Mouse (Mus musculus) adrenal gland, adult 18-20 months (tissue): ENCODE results near the gene Sec62. TPM values are rescaled to one million over a fixed set of nuclear protein-coding genes. Genes with fewer than 3 reads are reported as not detected.
"Not testable (repeated sequence)": the region's sequence is repeated elsewhere in the genome, so short reads cannot be mapped to it uniquely, and the experiment has no call there.

Experiments
- DNase-seq, 2 experiments: peaks; one replicate each; pipeline ENCODE4 v3.0.0; 2021 to 2022; ENCODE audit warnings: low spot score in 2 of 2
- total RNA-seq, 2 experiments: library from RNA; stranded (reverse); gene quantifications; 1 replicate in 1 of 2; 2 replicates in 1 of 2; pipeline ENCODE4 v1.2.3; 2021

Gene Sec62
- total RNA-seq, 2 experiments from 2014 or later: 93.4 to 98.8 TPM

DNA sequence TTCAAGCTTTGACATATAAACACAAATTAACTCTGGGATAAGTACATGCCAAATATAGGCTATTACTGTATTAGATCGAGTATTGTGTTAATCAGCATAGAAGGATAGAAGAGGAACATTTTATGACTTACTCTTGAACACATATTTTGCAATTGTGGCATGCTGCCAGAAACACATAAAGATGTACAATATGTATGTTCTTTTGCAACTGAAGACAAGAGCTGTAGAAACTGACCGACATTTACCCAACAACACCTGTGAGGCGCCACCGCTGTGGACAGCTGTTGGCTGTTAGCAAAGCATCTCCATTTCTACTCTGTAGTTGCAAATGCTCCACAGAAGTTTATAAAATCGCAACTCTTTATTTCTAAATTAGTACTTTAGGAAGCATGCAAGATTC, 33.4 kb downstream of the Sec62 start:
- DNase-seq: no peak

DNA sequence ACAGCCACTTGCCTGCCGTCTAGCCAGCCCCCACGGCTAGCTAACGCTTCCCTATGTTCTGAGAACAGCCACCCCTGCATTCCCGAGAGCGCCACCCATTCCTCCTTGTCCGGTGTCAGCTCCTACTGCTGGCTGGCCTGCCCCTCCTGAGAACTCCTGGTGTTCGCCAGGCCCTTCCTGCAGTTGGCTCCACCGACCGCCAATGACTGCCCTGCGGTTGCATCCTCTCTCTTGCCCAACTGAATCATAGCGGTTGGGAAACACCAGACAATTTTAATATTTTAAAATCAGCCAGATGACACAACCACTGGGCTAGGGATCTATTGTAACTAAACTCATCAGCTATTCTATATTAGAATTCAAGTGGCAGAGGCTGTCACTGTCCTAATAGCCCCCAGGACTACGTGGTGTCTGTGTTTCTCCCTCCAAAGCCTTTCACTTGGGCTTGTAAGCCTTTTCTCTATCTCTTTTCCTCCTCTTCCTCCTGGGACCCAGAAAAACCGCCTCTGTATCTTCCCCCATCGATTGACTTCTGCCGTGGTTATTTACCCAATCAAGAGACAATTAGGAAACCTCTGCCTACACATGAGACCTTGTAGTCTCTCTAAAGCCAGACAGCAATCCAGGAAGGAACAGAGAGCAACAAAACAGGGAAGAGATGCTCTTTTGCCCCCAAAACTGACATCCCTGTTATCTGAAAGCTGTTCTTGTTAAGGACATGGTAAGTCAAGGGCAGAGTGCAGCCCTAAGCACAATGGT, 39.4 kb downstream of the Sec62 start:
- DNase-seq: no peak

DNA sequence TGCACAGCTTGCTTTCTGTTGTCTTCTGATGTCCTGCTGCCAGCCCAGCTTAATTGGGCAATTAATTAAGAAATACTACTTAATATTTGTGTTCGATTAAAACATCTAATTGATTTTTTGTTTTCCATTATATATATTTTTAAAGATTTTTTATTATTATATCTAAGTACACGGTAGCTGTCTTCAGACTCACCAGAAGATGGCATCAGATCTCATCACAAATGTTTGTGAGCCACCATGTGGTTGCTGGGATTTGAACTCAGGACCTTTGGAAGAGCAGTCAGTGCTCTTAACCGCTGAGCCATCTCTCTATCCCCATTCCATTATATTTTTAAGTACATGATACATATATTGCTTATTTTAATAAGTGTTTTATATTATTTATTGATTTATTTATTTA, 40.6 kb downstream of the Sec62 start:
- DNase-seq: no peak

DNA sequence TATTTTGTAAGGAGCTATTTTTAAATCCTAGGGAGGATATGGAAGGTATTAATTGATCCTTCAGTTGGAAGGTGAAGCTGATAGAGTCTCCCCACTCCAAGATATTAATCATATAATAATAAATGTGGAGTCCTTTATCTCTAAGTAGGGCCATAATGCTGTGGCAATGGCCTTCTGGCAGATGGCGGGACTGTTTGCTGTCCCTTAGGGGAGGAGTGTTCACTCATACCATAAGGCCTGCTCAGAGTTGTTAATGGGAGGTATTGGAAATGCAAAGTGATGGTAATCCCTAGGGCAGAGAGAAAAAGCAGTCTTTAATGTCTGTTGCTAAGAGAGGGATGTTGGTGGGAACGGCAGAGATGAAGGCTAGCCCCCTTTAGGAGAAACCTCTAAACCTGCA, 53.1 kb downstream of the Sec62 start:
- no peak for DNase-seq

DNA sequence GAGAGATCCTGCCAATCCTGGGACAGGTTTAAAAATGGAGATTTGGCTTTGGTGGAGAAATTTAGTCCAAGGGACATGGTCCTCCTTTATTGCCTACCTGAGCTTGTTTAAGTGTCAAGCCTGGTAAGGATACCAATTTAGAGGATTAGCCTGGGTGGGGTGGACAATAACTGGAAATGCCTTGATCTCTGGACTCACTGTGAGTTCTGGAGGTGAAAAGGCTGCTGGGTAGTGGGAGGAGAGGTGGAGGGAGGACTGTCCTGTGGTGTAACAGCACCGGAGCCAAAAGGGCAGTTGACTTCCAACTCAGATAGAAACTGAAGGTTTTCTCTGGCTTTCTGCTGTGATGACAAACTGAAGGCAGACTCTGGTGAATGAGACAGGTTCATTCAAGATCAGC, 54.7 kb downstream of the Sec62 start:
- no peak for DNase-seq

DNA sequence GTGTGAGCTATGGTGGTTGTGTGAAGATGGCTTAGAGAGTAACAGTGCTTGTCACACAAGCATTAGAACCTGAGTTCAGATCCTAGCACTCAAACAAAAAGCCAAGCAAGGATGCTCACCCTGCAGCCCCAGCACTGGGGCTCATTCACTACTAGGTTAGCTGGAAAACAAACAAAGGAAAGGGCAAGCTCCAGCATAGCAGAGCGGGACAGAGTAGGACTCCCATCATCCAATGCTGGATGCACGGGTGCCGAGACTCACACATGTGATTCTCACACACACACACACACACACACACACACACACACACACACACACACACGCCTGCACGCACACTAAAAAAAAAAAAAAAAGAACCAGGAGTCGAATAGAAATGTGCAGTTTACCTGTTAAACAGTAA, 58.7 kb downstream of the Sec62 start:
- DNase-seq: no peak

DNA sequence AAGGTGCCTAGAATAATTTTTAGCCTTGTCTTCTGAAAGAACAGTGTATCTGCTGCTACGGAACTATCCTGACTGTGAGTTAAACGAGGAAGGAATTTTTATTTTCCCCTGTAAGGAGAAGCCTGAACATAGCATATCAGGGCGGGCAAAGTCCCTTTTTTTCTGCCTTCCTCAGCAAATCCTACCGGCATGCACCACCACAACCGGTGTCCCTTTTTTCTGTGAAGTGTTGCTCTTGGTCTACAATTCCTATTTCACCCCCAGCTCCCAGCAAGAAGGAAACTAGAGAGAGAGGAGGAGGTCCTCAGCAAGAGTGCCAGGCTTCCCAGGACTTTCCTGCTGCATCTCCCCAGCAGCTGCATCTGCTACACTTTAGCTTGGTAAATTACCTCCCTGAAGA, 60.9 kb downstream of the Sec62 start:
- DNase-seq: no peak

DNA sequence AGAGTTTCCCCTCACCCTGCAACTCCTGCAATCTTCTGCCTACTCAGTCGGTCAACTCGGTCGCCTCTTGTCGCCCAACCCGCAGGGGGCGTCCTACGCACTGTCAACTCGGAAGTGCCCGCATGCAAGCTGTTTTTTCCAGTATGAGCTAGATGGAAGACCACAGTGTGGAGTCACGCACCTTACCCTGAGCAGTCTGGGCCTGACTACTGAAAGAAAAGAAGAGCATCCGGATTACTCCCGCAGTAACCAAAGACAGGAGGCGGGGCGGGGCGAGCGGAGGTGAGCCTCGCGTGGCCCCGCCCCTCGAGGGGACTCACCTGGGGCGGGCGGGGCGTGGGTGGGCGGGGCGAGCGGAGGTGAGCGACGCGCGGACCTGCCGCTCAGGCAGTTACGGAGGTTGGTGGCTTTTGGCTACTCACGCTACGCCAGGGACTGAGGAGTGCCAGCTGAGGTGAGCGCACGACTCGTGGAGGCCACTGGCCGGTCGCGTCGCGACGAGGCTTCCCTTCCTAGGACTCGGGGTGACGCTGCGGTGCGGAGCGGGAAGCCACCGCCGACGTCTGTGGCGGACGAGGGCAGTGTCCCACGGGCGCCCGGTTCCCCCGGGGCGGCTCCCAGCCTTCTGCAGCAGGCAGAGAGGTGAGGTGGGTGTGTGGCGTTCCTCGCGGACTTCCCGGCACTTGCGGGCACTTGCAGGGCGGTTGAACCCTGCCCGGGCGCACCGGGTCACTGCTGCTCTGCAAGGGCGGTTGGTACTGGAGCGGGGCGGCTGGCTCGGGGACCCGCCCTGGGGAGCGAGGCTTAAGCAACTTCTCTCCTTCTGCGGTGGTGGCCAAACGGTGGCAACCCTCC, 63.2 kb downstream of the Sec62 start, which contains the start of gene Gpr160:
TSS of gene Gpr160 (plus strand) at position 347 of the 855 bp plus-strand sequence.
- peak; percentile 60 to 69 for DNase-seq

DNA sequence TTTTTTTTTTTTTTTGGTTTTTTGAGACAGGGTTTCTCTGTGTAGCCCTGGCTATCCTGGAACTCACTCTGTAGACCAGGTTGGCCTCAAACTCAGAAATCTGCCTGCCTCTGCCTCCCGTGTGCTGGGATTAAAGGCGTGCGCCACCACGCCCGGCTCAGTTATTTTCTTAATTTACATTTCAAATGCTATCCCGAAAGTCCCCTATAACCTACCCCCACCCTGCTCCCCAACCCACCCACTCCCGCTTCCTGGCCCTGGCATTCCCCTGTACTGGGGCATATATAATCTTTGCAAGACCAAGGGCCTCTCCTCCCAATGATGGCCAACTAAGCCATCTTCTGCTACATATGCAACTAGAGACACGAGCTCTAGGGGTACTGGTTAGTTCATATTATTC, 66.9 kb downstream of the Sec62 start:
- DNase-seq: not testable (repeated sequence)

DNA sequence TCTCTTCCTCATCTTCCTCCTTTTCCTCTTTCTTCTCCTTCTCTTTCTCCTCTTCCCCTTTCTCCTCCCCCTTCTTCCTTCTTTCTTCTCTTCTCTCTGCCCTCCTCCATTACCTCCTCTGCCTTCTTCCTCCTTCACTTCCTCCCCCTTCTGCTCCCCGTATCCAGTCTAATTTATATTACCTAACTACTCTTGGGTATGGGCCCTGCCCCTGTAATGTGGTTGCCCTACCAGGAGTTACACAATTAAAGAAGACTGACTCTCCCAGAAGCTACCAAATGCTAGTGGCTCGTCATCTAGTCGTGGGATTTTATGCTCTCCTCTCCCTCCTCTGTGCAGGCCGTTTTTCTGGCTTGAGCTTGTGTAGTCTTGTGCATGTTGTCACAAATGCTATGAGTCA, 68.0 kb downstream of the Sec62 start:
- no peak for DNase-seq

DNA sequence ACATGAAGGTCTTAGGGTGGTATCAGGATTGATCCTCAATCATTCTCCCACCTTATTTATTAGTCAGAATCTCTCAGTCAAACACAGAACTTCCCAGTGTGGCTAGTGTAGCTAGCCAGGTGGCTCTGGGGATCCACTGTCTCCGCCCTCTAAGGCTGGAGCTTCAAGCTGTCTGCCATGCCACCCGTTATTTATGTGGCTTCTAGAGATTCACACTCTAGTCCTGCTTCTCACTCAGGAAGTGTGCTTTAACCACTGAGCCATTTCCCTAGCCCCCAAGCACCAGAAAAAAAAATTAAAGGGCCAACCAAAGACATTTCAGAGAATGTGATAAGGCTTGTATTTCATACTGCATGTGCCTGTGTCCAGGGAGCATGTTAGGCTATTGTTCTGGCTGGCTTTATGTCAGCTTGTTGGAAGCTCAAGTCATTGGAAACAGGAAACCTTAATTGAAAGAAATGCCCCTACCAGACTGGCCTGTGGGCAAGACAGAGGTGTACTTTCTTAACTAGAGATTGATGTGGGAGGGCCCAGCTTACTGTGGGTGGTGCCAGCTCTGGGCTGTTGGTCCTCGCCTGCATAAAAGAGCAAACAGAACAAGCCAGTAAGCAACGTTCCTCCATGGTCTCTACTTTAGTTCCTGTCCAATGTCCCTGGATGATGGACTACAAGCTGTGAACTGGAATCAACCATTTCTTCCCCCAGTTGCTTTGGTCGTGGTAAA, 71.2 kb downstream of the Sec62 start:
- no peak for DNase-seq

DNA sequence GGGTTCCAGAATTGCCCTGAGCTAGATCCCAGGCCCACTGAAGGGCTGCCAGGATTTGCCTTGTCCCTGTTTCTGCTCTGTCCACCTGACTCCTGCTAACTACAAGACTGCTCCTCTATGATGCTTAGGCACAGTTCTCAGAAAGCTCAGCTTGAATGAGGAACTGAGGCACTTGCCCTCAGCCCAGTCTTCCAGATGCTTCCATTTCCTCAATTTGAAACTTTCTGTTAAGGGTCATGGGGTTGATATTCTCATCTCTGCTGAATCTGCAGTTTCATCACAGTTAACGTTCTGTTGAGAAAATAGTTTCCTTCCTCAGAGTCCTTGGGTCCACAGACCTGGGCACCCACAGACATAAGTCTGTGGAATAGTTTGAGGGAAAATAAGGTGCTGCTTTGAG, 72.0 kb downstream of the Sec62 start:
- no peak for DNase-seq

DNA sequence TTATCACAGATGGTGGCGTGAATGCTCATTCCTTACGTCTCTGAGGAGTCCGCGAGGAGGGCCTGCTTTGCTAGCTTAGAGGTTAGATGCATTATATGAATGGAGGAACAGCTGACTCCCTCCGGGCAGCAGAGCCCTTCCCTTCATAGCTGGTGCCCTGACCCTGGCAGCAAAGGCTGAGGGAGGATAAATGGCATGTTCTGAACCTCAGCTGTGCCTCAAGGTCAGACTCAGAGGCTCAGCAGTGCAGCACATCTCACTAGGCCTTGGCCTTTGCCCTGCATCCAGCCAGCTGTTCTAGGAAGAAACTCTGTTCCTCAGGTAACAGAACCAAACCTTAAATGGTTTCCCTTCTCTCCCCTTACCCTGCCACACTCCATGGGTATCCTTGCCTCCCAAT, 75.5 kb downstream of the Sec62 start:
- DNase-seq: peak in 1 of 2 experiments; percentile 6

DNA sequence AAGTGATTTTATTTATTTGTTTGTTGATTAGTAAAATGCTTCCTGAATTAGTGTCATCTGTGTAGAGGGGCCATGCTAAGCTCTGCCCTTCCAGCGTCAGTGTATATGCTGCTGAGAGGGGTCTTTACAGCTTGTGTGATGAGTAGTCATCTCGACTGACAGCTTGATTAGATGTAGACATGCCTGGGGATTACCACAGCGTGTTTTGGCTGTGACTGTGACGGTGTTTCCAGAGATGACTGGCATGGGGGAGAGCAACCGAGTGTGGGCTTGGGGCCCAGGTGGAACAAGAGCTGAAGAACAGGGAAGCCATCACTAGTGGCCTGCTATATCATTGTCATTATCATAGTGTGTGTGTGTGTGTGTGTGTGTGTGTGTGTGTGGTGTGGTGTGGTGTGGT, 76.0 kb downstream of the Sec62 start:
- no peak for DNase-seq

DNA sequence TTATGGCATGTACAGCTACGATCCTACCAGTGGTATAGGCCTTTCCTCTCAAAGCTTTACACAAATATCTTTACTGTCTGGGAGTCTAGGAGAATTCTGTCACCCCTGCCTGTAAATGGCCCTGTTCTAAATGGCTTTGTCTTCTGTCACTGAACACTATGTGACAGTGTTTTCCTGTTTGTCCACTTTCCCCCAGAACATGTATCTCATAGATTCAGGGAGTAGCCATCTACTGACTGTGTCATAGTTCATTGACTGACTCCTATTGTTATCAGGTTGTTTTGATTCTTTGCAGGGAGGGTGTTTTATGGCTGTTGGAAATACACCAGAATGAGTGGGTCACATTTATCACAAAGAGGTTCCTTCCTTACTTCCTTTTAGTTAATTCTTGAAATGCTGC, 77.3 kb downstream of the Sec62 start:
- no peak for DNase-seq

Other genes starting within 250 kb of the Sec62 start
- 10 to 100 TPM in 1 of 2 experiments, 1 to 10 TPM in 1; 4.7 to 10.2 TPM for gene Mecom, start 244.9 kb upstream of the Sec62 start, total RNA-seq
- gene Actrt3, start 192.9 kb upstream of the Sec62 start, total RNA-seq: not detected
- 10 to 100 TPM; 17.3 to 23.3 TPM for gene Mynn, start 190.8 kb upstream of the Sec62 start, total RNA-seq
- not detected for gene Lrriq4, start 148.4 kb upstream of the Sec62 start, total RNA-seq
- not detected for gene Lrrc34, start 145.0 kb upstream of the Sec62 start, total RNA-seq
- under 1 TPM in 1 of 2 experiments, not detected in 1; 0.19 TPM for gene Lrrc31, start 93.0 kb upstream of the Sec62 start, total RNA-seq
- not detected for gene Samd7, start 46.6 kb upstream of the Sec62 start, total RNA-seq
- gene Gpr160, start 63.1 kb downstream of the Sec62 start, total RNA-seq: 1 to 10 TPM; 1.2 to 1.8 TPM
- 10 to 100 TPM; 30.6 to 31.9 TPM for gene Phc3, start 176.5 kb downstream of the Sec62 start, total RNA-seq
- gene Prkci, start 202.9 kb downstream of the Sec62 start, total RNA-seq: 10 to 100 TPM; 42.8 TPM